Mouse (Mus musculus) liver, adult 2 months (tissue): ENCODE measurements at regions not wholly inside any gene's neighbourhood (a gene's known extent, or its start where the extent isn't known, plus 50 kb on each side); places are given as distances from the start of the nearest gene placed in this dataset.

Experiments used
- CTCF ChIP-seq: fragments of 200-500 bp; IDR thresholded peaks from 2 replicates; pipeline ENCODE4 v1.5.1; 2011; ENCODE audit warnings: low read depth, low read length, control low read depth
- POLR2A ChIP-seq: fragments of 200-500 bp; IDR thresholded peaks from 2 replicates; pipeline ENCODE4 v1.6.1; 2011; ENCODE audit warnings: low read length, control low read depth; ENCODE audit not compliant: insufficient read depth; ENCODE audit errors: extremely low read depth

DNA sequence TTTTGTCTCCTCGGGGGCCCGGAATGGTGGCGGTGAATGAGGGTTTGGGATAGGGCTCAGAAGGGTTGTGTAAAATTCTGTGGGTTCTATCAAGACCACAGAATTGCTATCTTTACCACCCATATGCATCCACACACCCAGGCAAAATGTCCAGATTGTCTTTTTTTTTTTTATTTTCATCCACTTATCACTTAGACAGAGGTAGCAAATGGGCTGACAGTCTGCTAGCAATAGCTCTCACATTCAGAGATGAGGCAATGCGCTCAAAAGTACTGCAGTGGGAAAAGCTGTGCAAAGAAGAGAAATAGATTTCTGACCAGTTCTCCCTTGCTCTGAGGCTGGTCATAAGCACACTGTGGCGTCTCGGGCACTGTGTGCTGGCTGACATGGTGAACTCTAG, 154.5 kb downstream of the Dad1 start:
- TF ChIP-seq CTCF (no peak), POLR2A (no peak)
